Mouse (Mus musculus): ENCODE measurements around the gene Pomp. TPM values are rescaled to one million over a fixed set of nuclear protein-coding genes. Genes with fewer than 3 reads are reported as not detected.

The Pomp gene
- 2.6 and 32.9 TPM in 2 replicates for polyA plus RNA-seq (2012; ENCODE audit: insufficient read depth, low replicate concordance)

DNA sequence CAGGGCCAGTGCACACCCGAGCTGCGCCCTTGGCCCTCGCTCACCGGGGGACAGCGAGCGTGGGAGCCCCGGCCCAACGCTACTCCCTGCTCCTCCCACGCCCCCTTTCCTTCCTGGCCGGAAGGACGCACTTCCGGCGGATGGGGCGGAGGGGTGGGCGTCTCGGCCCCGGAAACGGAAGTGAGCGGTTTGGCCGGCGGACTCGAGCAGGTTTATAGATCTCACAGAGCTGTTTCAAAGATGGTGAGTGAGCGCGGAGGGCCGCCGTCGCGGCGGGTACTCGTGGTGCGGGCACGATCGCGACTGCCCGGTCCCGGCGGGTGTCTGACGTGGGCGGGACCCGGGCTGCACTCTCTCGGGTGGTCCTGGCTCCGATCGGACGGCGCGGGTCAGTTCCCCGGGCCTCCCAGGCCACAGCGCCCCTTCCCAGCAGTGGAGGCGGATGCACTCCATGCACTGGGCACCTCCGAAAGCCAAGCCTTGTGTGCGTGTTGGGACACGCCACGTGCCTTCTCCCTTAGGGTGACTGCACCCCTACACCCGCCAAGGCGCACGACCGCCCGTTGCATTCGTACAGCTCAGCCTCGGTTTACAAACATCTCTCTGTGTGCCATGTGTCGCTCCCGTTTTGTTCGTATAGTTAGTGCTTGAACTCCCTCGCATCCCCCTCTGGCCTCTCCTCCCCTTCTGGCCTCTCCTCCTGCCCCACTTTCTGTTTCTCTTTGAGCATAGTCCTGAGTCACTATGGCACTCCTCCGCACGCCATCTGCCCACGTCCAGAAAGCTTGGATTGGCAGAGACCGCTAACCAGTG, at the start of gene Pomp:
TSS of gene Pomp (plus strand) at position 13 of the 813 bp plus-strand sequence.
- H3K36me3 ChIP-seq (replicated peaks; ENCODE audit: low read length): peaks cover 37% of the 10 kb centered on the region
- peaks cover 47% of the 10 kb centered on the region for H3K4me1 ChIP-seq
- H3K9me3 ChIP-seq: peaks cover 10% of the 10 kb centered on the region
- H3K27me3 ChIP-seq (replicated peaks): no peaks in the 10 kb centered on the region
- H3K4me3 ChIP-seq (replicated peaks): peak within 1 kb of the TSS; percentile 93
- no peak for TF ChIP-seq GATA1 (IDR thresholded peaks at IDR 0.05; ENCODE audit: borderline replicate concordance, low read length)
- peak; percentile 99 for TF ChIP-seq FLI1 (IDR thresholded peaks at IDR 0.05; ENCODE audit: low read length)

DNA sequence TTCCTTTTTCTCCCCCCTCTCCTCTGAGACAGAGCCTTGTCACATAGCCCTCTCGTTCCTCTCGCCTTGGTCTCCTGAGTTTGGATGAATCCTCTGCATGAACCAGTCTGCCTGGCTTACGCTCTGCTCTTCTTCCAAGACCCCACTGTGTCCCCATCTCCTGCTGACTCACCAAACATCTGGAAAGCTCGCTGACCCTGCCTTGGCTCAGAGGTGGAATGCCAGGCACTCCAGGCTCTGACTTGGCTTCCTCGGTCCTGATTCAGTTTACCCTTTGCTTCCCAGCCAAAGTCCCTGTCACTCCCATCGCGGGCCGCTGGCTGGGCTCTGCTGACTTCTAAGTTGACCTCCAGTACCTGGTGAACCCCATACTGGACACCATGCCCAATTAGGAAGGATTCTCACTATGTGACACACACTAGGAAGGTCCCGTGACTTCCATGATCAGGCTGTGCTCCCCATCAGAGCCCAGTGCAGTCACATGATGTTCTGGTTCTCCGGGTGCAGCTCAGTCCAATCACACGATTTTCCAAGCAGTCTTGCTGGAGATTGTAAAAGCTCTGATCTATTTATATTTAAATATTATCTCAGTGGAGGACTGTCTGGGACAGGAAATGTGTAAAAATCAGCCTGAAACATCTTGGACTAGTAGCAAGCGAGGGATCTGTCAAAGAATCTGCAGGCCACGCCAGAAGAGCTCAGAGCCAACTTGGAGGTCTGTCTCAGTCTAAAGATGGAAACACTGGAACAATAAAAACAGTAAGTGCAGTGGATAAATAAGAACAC, 47.8 kb upstream of the Pomp start:
- TF ChIP-seq GATA1 (IDR thresholded peaks at IDR 0.05; ENCODE audit: borderline replicate concordance, low read length): no peak
- TF ChIP-seq FLI1 (IDR thresholded peaks at IDR 0.05; ENCODE audit: low read length): no peak

GRCm38 (mm10) chr5:147814971-147815370, 45.3 kb upstream of the Pomp start:
- TF ChIP-seq GATA1 (IDR thresholded peaks at IDR 0.05; ENCODE audit: borderline replicate concordance, low read length) (no peak), FLI1 (IDR thresholded peaks at IDR 0.05; ENCODE audit: low read length) (no peak)
- no peak overlapping the region for H3K4me3 ChIP-seq (replicated peaks)
- peaks cover 64% of the 10 kb centered on the region for H3K9me3 ChIP-seq
- peaks cover 6% of the 10 kb centered on the region for H3K4me1 ChIP-seq
- H3K36me3 ChIP-seq (replicated peaks; ENCODE audit: low read length): no peaks in the 10 kb centered on the region
- no peaks in the 10 kb centered on the region for H3K27me3 ChIP-seq (replicated peaks)

More for the DNA sequence above, 47.8 kb upstream of the Pomp start:
- no peaks in the 10 kb centered on the region for H3K27me3 ChIP-seq (replicated peaks)
- H3K4me3 ChIP-seq (replicated peaks): no peak overlapping the region
- H3K36me3 ChIP-seq (replicated peaks; ENCODE audit: low read length): no peaks in the 10 kb centered on the region
- peaks cover 6% of the 10 kb centered on the region for H3K4me1 ChIP-seq
- H3K9me3 ChIP-seq: peaks cover 48% of the 10 kb centered on the region

GRCm38 (mm10) chr5:147815592-147815991, 44.7 kb upstream of the Pomp start:
- H3K9me3 ChIP-seq: peaks cover 71% of the 10 kb centered on the region
- H3K4me3 ChIP-seq (replicated peaks): no peak overlapping the region
- H3K27me3 ChIP-seq (replicated peaks): peaks cover under 1% of the 10 kb centered on the region

GRCm38 (mm10) chr5:147816465-147816864, 43.8 kb upstream of the Pomp start:
- Histone ChIP-seq H3K27me3 (replicated peaks) (peaks cover 2% of the 10 kb centered on the region), H3K4me3 (replicated peaks) (no peak overlapping the region), H3K36me3 (replicated peaks; ENCODE audit: low read length) (no peaks in the 10 kb centered on the region), H3K4me1 (peaks cover 6% of the 10 kb centered on the region), H3K9me3 (peaks cover 70% of the 10 kb centered on the region)
- TF ChIP-seq GATA1 (IDR thresholded peaks at IDR 0.05; ENCODE audit: borderline replicate concordance, low read length) (no peak), FLI1 (IDR thresholded peaks at IDR 0.05; ENCODE audit: low read length) (no peak)

More at GRCm38 (mm10) chr5:147815592-147815991, 44.7 kb upstream of the Pomp start:
- H3K4me1 ChIP-seq: peaks cover 6% of the 10 kb centered on the region
- no peaks in the 10 kb centered on the region for H3K36me3 ChIP-seq (replicated peaks; ENCODE audit: low read length)
- no peak for TF ChIP-seq FLI1 (IDR thresholded peaks at IDR 0.05; ENCODE audit: low read length)
- no peak for TF ChIP-seq GATA1 (IDR thresholded peaks at IDR 0.05; ENCODE audit: borderline replicate concordance, low read length)

DNA sequence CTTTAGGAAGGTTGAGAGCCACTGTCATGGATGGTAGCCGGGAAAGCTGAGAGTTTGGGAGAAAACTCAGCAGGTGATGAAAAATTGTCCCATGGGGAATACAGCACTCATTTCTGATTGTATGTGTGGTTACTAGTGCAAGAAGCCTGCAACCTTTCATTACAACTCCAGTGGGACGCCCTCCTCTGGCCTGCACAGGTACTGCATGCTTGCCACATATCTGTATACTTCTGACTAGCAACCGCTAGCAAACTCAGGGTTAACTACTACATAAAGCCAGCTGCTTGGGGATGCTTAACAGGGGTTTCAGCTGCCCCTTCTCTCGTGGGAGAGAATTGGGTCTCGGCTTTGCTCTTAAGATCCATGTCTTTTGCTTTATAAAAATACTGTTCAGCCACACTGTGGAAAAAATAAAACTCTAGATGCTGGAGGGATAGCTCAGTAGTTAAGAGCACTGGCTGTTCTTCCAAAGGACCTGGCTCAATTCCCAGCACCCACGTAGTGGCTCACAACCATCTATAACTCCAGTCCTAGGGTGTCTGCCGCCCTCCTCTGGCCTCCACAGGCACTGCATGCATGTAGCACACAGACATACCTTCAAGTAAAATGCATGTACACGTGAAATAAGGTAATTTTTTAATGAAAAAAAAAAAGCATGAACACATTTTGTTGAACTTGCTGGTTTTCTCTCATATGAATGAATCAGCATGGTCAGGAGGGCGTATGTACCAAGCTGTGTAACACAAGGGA, 42.3 kb upstream of the Pomp start:
- no peak overlapping the region for H3K4me3 ChIP-seq (replicated peaks)
- peaks cover 66% of the 10 kb centered on the region for H3K9me3 ChIP-seq
- H3K4me1 ChIP-seq: peaks cover 6% of the 10 kb centered on the region
- TF ChIP-seq GATA1 (IDR thresholded peaks at IDR 0.05; ENCODE audit: borderline replicate concordance, low read length): no peak
- no peak for TF ChIP-seq FLI1 (IDR thresholded peaks at IDR 0.05; ENCODE audit: low read length)
- H3K27me3 ChIP-seq (replicated peaks): peaks cover 2% of the 10 kb centered on the region
- no peaks in the 10 kb centered on the region for H3K36me3 ChIP-seq (replicated peaks; ENCODE audit: low read length)

GRCm38 (mm10) chr5:147818866-147819265, 41.4 kb upstream of the Pomp start:
- Histone ChIP-seq H3K9me3 (peaks cover 59% of the 10 kb centered on the region), H3K36me3 (replicated peaks; ENCODE audit: low read length) (no peaks in the 10 kb centered on the region), H3K27me3 (replicated peaks) (peaks cover 5% of the 10 kb centered on the region), H3K4me3 (replicated peaks) (no peak overlapping the region), H3K4me1 (peaks cover 6% of the 10 kb centered on the region)
- TF ChIP-seq GATA1 (IDR thresholded peaks at IDR 0.05; ENCODE audit: borderline replicate concordance, low read length): no peak

GRCm38 (mm10) chr5:147819895-147820294, 40.4 kb upstream of the Pomp start:
- Histone ChIP-seq H3K9me3 (peaks cover 52% of the 10 kb centered on the region), H3K36me3 (replicated peaks; ENCODE audit: low read length) (no peaks in the 10 kb centered on the region), H3K27me3 (replicated peaks) (peaks cover 9% of the 10 kb centered on the region), H3K4me1 (peaks cover 6% of the 10 kb centered on the region), H3K4me3 (replicated peaks) (no peak overlapping the region)
- TF ChIP-seq FLI1 (IDR thresholded peaks at IDR 0.05; ENCODE audit: low read length) (no peak), GATA1 (IDR thresholded peaks at IDR 0.05; ENCODE audit: borderline replicate concordance, low read length) (no peak)

GRCm38 (mm10) chr5:147824021-147824605, 36.1 kb upstream of the Pomp start:
- H3K27me3 ChIP-seq (replicated peaks): peaks cover 36% of the 10 kb centered on the region
- no peak for TF ChIP-seq FLI1 (IDR thresholded peaks at IDR 0.05; ENCODE audit: low read length)
- TF ChIP-seq GATA1 (IDR thresholded peaks at IDR 0.05; ENCODE audit: borderline replicate concordance, low read length): no peak
- H3K4me3 ChIP-seq (replicated peaks): no peak overlapping the region
- no peaks in the 10 kb centered on the region for H3K36me3 ChIP-seq (replicated peaks; ENCODE audit: low read length)
- H3K4me1 ChIP-seq: peaks cover 13% of the 10 kb centered on the region
- peaks cover 32% of the 10 kb centered on the region for H3K9me3 ChIP-seq

Measured in megakaryocyte, embryonic 14.5 days (primary cell).